Mouse (Mus musculus): Measurements from ENCODE around the gene Sh3pxd2a.

Gene Sh3pxd2a

GRCm38 (mm10) chr19:47279372-47279771 lies 184.8 kb downstream of the Sh3pxd2a start:
- DNase-seq (ENCODE audit: low read depth): no peak

GRCm38 (mm10) chr19:47276730-47277129 lies 187.5 kb downstream of the Sh3pxd2a start:
- DNase-seq (ENCODE audit: low read depth): no peak

- no peak for DNase-seq (ENCODE audit: low read depth)
Observed at GRCm38 (mm10) chr19:47270520-47270919, 193.7 kb downstream of the Sh3pxd2a start.

GRCm38 (mm10) chr19:47269729-47270128 lies 194.5 kb downstream of the Sh3pxd2a start:
- DNase-seq (ENCODE audit: low read depth): no peak

- no peak for DNase-seq (ENCODE audit: low read depth)
Observed at GRCm38 (mm10) chr19:47267066-47267465, 197.1 kb downstream of the Sh3pxd2a start.

- no peak for DNase-seq (ENCODE audit: low read depth)
Observed at GRCm38 (mm10) chr19:47266070-47266801, 198.0 kb downstream of the Sh3pxd2a start.

GRCm38 (mm10) chr19:47264322-47265092 lies 199.7 kb downstream of the Sh3pxd2a start:
- DNase-seq (ENCODE audit: low read depth): peak; percentile 24

- no peak for DNase-seq (ENCODE audit: low read depth)
Observed at GRCm38 (mm10) chr19:47263621-47264020, 200.6 kb downstream of the Sh3pxd2a start.

- no peak for DNase-seq (ENCODE audit: low read depth)
Observed at GRCm38 (mm10) chr19:47261196-47261595, 203.0 kb downstream of the Sh3pxd2a start.

- peak; percentile 48 for DNase-seq (ENCODE audit: low read depth)
Observed at GRCm38 (mm10) chr19:47259581-47259980, 204.6 kb downstream of the Sh3pxd2a start.

- DNase-seq (ENCODE audit: low read depth): no peak
Observed at GRCm38 (mm10) chr19:47255919-47256318, 208.3 kb downstream of the Sh3pxd2a start.

GRCm38 (mm10) chr19:47255036-47255435 lies 209.2 kb downstream of the Sh3pxd2a start:
- DNase-seq (ENCODE audit: low read depth): no peak

- no peak for DNase-seq (ENCODE audit: low read depth)
Observed at GRCm38 (mm10) chr19:47253053-47253628, 211.1 kb downstream of the Sh3pxd2a start.

- DNase-seq (ENCODE audit: low read depth): no peak
Observed at GRCm38 (mm10) chr19:47250931-47251330, 213.3 kb downstream of the Sh3pxd2a start.

GRCm38 (mm10) chr19:47248906-47249568 lies 215.2 kb downstream of the Sh3pxd2a start:
- no peak for DNase-seq (ENCODE audit: low read depth)

- no peak for DNase-seq (ENCODE audit: low read depth)
Observed at GRCm38 (mm10) chr19:47248296-47248695, 215.9 kb downstream of the Sh3pxd2a start.

GRCm38 (mm10) chr19:47247791-47248190 lies 216.4 kb downstream of the Sh3pxd2a start:
- DNase-seq (ENCODE audit: low read depth): no peak

GRCm38 (mm10) chr19:47245512-47245911 lies 218.7 kb downstream of the Sh3pxd2a start:
- DNase-seq (ENCODE audit: low read depth): no peak

GRCm38 (mm10) chr19:47242227-47242626 lies 222.0 kb downstream of the Sh3pxd2a start:
- DNase-seq (ENCODE audit: low read depth): no peak

- no peak for DNase-seq (ENCODE audit: low read depth)
Observed at GRCm38 (mm10) chr19:47240957-47241356, 223.2 kb downstream of the Sh3pxd2a start.

- no peak for DNase-seq (ENCODE audit: low read depth)
Observed at GRCm38 (mm10) chr19:47240076-47240475, 224.1 kb downstream of the Sh3pxd2a start.

- DNase-seq (ENCODE audit: low read depth): no peak
Observed at GRCm38 (mm10) chr19:47233087-47233486, 231.1 kb downstream of the Sh3pxd2a start.
